9 mouse cellular contexts compared by ENCODE assay signal in the genomic region with DNA sequence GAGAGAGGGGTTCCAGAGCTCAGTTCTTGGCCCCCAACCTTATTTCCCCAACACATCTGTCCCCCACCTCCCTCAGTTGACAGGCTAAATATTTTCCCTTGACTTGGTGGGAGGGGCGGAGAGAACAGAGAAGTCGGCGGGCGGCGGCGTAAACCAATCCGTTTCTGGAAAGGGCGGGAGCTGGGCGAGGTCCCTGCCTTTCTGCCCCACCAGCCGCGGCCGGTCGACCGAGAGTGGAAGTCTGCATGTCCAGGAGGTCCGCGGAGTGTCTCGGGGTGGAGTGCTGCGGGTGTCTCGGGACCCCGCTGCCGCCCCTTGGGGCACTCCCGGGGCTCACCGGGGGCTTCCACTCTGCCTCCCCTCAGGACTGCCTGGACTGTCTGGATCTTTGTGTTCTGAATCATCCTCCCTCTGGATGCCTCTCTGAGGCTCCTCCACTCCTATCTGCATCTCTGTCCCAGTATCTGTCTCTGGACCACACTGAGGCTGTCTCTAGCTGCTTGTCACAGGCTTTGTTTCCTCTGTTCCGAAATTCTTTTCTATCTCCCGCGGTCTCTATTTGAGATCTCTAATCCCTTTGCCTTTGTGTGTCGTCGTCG. TPM values are rescaled to one million over a fixed set of nuclear protein-coding genes. Genes with fewer than 3 reads are reported as not detected.
DNase-seq lines count a peak whose midpoint lies in the region; ATAC-seq lines count a peak whose summit lies in the region.
"Had no signal": no experiment of that assay in that cellular context is flagged by ENCODE, and none has a peak within 500 bp of the region (broad histone marks: within the 10 kb centered on the region; RNA-seq: fewer than 3 reads in every experiment).

Gene Insrr, plus strand, starts transcription at position 216 of the 599 bp plus-strand sequence.

- DNase-seq in urinary bladder, postnatal 36 days (ENCODE audit: low spot score in 2 of 2): peak; percentile 35 to 41
- no peak for DNase-seq in urinary bladder, adult 2 months (ENCODE audit: low spot score)
- peak; percentile 28 to 37 for DNase-seq in gastrocnemius, postnatal 36 days
- peak; percentile 29 for DNase-seq in lung, postnatal 25 days (ENCODE audit: low spot score)
- DNase-seq in cerebellum, adult 9-11 months: no peak
- DNase-seq in thymus, adult 18-20 months: no peak

- no peaks in the 10 kb centered on the region for H3K9me3 ChIP-seq in kidney, embryonic 14.5 days (ENCODE audit: control insufficient read depth, low read length)

- intact Hi-C loops in gastrocnemius, postnatal 36 days (cut with DNase I): loop anchor here (1.0 kb wide), 1 partner anchor 18 kb away; no protein-coding TSS in a partner anchor

- no peak for ATAC-seq in kidney, embryonic 14.5 days (ENCODE audit: low FRiP score, low TSS enrichment)
- ATAC-seq in erythroblast, adult 5-6 weeks (replicated peaks; ENCODE audit: low FRiP score, poor library complexity, severe bottlenecking): no peak

- H3K36me3 ChIP-seq in kidney, embryonic 14.5 days (ENCODE audit: control insufficient read depth, insufficient read depth, low read length): no peaks in the 10 kb centered on the region

- under 1% methylated on average over 27 of the region's 29 CpGs for WGBS in kidney, embryonic 14.5 days

- peak within 1 kb of the TSS; percentile 58 for H3K4me2 ChIP-seq in kidney, embryonic 14.5 days (replicated peaks; ENCODE audit: low read depth, low read length)

- peaks cover 72% of the 10 kb centered on the region for H3K27me3 ChIP-seq in kidney, embryonic 14.5 days (ENCODE audit: control insufficient read depth, insufficient read depth, low read length)

- H3K4me1 ChIP-seq in kidney, embryonic 14.5 days (ENCODE audit: control insufficient read depth, insufficient read depth, low read length): peaks cover 17% of the 10 kb centered on the region

- H3K4me3 ChIP-seq in kidney, embryonic 14.5 days (ENCODE audit: low read length): peak within 1 kb of the TSS; percentile 34
- H3K4me3 ChIP-seq: myocyte had no signal

- H3K9ac ChIP-seq in kidney, embryonic 14.5 days (ENCODE audit: low read depth, low read length): no peak within 1 kb of the TSS

- H3K27ac ChIP-seq in kidney, embryonic 14.5 days (ENCODE audit: low read depth, low read length): no peak within 1 kb of the TSS

RNA-seq across cellular contexts. Expression of gene Insrr, which starts in this region (rescaled TPM):
- polyA plus RNA-seq in urinary bladder, adult 2 months (2012; rRNA removed): 0.73 and 0.80 TPM in 2 replicates
- total RNA-seq in gastrocnemius, postnatal 36 days (2021): not detected
- 0.95 and 0.97 TPM in 2 replicates for polyA plus RNA-seq in kidney, embryonic 14.5 days (2014; fragmentation: Nextera tagmentation; extraction: Ambion mirVana)
- not detected in 2 replicates for total RNA-seq in erythroblast, adult 5-6 weeks (2015; ENCODE audit: low replicate concordance)
- total RNA-seq in erythroblast, adult 5-6 weeks (2017; ENCODE audit: low replicate concordance): not detected in 2 replicates
- polyA plus RNA-seq: myocyte had no signal

Comparison
In these comparisons a context has a peak if more than half of its experiments do, and no peak if none do; other contexts are left out.
1. DNase-seq: peak in urinary bladder, postnatal 36 days (2 of 2) and lung, postnatal 25 days (single experiment); none in urinary bladder, adult 2 months (single experiment), cerebellum, adult 9-11 months (single experiment) and thymus, adult 18-20 months (0 of 2).
2. Peak in DNase-seq in gastrocnemius, postnatal 36 days; RNA of the gene not detected or under 1 TPM.